Mouse (Mus musculus) 3134 (cell line): ENCODE results near the gene 2610042L04Rik.
"Not testable (repeated sequence)": the region's sequence is repeated elsewhere in the genome, so short reads cannot be mapped to it uniquely, and the experiment has no call there.

Source experiments
- DNase-seq: peaks from one replicate; pipeline ENCODE4 v3.0.0-alpha.2; 2011; ENCODE audit warnings: low spot score; ENCODE audit not compliant: insufficient read length; ENCODE audit errors: extremely low read depth

2610042L04Rik gene

GRCm38 (mm10) chr14:4334476-4335080 is at the start of gene 2610042L04Rik:
TSS of gene 2610042L04Rik (plus strand) at chr14:4334763.
- DNase-seq, result not testable (repeated sequence)

- DNase-seq, result not testable (repeated sequence)
These were observed 17.6 kb upstream of the 2610042L04Rik start, which contains the start of gene Gm3149 for GRCm38 (mm10) chr14:4316983-4317382. TSS of gene Gm3149 (plus strand) at chr14:4317283.

GRCm38 (mm10) chr14:4335506-4335905 is 943 bp downstream of the 2610042L04Rik start:
- DNase-seq, result not testable (repeated sequence)

- not testable (repeated sequence) for DNase-seq
These were observed 34.4 kb downstream of the 2610042L04Rik start for GRCm38 (mm10) chr14:4368991-4369390.

GRCm38 (mm10) chr14:4369691-4370090 is 35.1 kb downstream of the 2610042L04Rik start:
- not testable (repeated sequence) for DNase-seq

GRCm38 (mm10) chr14:4377871-4378270 is 43.3 kb downstream of the 2610042L04Rik start:
- DNase-seq, result not testable (repeated sequence)

GRCm38 (mm10) chr14:4385606-4386005 is 51.0 kb downstream of the 2610042L04Rik start:
- not testable (repeated sequence) for DNase-seq

- DNase-seq, result not testable (repeated sequence)
These were observed 58.4 kb downstream of the 2610042L04Rik start for GRCm38 (mm10) chr14:4392841-4393530.

- DNase-seq, result not testable (repeated sequence)
These were observed 62.7 kb downstream of the 2610042L04Rik start, which contains the start of gene Gm3159 for GRCm38 (mm10) chr14:4397226-4397625. TSS of gene Gm3159 (plus strand) at chr14:4397526.

- DNase-seq, result not testable (repeated sequence)
These were observed 64.1 kb downstream of the 2610042L04Rik start for GRCm38 (mm10) chr14:4398624-4399023.

- DNase-seq, result not testable (repeated sequence)
These were observed 65.7 kb downstream of the 2610042L04Rik start for GRCm38 (mm10) chr14:4400115-4400789.

- DNase-seq, result not testable (repeated sequence)
These were observed 66.7 kb downstream of the 2610042L04Rik start for GRCm38 (mm10) chr14:4401245-4401644.

- DNase-seq, result not testable (repeated sequence)
These were observed 69.3 kb downstream of the 2610042L04Rik start for GRCm38 (mm10) chr14:4403840-4404239.
